Mouse (Mus musculus): Measurements from ENCODE around the gene Maob.

- TF ChIP-seq GATA1 (IDR thresholded peaks at IDR 0.05; ENCODE audit: low read length), result no peak
- TF ChIP-seq TAL1 (IDR thresholded peaks at IDR 0.05; ENCODE audit: low read length), result no peak
Observed at GRCm38 (mm10) chrX:16817261-16817769, at the start of gene Maob.
